Mouse (Mus musculus): Measurements from ENCODE around the gene Ccl25.
A peak's percentile ranks its signal among the peaks of the same experiment; 100 is the strongest.
"Not testable (repeated sequence)": the region's sequence is repeated elsewhere in the genome, so short reads cannot be mapped to it uniquely, and the experiment has no call there.

The Ccl25 gene

DNA sequence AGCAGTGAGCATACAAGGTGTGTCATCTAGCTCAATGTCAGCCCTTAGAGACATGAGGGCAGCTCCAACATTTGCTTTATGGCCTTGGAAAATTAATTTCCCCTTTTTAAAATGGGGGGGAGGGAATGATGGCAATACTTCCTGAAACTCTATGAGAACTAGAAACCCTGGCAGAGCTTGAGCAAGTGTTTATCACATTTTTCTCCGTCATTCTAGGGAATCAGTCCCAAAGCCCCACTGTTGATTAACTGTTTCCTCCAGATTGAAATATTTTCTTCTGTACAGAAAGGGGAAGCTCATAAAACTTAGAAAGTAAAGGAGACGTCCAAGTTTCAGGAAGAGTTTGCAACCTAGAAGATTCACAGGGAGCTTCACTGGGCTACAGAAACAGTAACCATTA lies 10.7 kb downstream of the Ccl25 start:
- no peak for DNase-seq (ENCODE audit: low read depth, low spot score)

DNA sequence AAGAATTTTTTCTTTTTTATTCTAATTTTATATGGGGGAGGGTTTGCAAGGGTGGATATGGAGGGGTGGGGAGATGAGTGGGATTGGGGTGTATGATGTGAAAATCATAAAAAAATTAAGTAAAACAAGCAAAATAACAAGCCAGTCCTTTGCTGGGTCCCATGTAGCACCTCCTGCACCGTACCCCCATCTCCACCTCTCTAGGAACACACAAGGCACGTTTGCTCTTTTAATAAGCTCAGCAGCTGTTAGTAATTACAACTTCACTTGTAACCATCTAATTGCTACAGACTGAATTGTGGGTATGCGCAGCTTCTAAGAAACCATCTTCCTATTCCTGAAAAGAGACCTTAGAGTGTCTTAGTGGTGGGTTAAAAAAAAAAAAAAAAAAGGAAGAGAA lies 15.2 kb downstream of the Ccl25 start:
- no peak for DNase-seq (ENCODE audit: low read depth, low spot score)

DNA sequence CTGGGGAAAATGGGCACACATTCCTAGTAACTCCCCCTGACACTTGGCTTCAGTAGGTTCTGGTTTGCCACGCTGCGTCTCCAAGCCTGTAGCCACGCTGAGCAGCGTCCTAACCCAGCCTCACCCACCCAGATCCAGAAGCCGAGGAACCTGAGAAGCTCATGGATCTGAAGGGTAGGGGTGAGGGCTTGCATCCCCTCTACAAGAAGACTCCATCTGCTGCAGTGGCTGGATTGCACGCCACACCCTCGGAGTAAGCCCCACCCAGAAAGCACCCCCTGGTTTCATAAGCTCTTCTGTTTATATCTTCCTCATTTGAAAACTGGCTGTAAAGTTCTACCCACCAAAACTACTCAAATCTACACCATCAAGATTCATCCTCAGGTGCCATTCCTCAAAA lies 22.7 kb downstream of the Ccl25 start:
- no peak for DNase-seq (ENCODE audit: low read depth, low spot score)

DNA sequence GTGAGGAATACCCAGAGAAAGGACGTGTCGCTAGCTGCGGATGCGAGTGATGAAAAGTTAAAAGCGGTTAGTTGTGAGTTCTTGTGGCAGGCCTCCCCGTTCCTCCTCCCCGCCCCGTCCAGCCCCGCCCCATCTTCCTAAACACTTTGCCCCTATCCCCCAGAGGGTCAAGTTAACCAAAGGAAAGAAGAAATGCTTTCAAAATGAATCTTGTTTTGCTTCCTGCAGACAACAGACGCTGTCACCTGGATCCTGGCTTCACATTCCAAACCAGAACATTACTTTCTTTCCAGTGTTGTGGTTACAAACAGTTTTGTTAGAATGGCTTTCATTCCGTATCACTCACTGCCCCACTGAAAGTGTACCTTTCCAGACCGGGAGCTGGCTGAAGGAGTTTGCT lies 23.3 kb downstream of the Ccl25 start:
- DNase-seq (ENCODE audit: low read depth, low spot score): no peak

DNA sequence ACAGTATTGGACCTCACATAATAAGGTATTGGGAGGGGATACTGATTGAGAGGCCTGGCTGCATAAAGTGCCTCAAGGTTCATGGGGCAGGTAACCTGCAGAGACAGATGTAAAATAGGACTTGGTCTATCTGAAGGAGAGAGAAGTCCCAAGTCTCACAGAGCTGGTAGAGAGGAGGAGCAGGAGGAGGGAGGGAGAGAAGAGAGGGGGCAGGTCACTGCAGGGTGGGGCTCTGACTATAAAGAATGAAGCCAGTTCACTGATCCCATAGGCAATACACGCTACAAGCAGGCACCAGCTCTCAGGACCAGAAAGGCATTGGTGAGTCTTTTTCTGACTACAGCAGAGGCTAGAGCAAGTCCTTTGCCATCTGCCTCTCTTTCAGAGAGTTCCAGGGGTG lies 24.3 kb downstream of the Ccl25 start:
- DNase-seq (ENCODE audit: low read depth, low spot score): no peak

DNA sequence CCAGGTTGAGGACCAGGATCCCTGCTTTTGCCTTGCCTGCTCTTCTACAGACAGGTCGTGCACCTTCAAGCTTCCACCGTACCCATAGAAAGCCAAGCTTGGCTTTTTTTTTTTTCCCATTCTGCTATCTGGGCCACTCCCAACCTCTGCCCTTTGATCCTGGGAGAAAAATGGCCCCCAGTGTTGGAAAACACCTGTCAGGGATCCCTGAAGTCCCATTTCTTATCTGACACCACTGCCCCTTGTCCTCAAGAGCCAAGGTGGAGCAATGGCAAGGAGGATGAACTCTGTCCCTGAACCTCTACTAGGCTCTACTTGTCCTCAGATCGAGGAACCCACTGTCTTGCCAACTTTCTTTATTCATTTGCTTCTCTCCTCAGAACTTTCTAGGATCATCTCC lies 25.6 kb downstream of the Ccl25 start:
- DNase-seq (ENCODE audit: low read depth, low spot score): no peak

DNA sequence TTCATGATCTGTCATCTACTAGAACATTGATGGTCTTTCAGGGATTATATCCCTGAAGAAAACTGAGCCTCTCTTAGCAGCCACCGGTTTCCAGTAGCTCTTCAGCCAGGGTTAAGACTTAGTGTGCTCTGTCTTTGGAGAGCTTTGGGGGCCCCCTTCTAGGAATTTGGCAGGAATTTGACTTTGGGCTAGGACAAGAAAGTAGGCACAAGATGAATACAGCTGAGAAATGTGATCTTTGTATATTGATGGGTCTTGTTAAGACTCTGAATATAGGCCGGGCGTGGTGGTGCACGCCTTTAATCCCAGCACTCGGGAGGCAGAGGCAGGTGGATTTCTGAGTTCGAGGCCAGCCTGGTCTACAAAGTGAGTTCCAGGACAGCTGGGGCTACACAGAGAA lies 27.6 kb downstream of the Ccl25 start:
- DNase-seq (ENCODE audit: low read depth, low spot score): not testable (repeated sequence)

DNA sequence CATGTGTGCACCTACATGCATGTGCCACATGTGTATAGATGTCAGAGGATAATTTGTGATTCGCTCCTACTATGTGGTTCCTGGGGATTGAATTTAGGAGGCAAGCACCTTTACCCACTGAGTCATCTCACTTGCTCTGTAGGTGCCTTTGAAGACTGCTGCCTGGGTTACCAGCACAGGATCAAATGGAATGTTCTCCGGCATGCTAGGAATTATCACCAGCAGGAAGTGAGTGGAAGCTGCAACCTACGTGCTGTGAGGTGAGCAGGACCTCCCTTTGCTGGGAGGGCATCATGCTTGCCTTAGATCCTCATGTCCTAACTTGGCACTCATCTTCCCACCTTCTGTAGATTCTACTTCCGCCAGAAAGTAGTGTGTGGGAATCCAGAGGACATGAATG lies 28.7 kb downstream of the Ccl25 start:
- no peak for DNase-seq (ENCODE audit: low read depth, low spot score)

DNA sequence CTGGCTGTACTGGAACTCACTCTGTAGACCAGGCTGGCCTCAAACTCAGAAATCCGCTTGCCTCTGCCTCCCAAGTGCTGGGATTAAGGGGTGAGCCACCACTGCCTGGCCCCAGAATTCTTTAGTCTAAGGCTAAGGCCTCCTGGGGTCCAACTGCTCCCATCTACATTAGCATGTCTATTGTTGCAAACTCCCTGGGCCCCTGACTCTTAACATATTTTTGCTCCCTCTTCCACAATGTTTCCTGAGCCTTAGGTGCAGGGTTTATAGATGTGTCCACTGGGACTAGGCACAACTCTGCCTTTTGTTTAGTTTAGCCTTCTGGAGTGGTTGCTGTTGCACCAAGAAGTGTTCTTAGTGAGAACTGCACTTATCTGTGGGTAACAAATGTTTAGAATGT lies 29.5 kb downstream of the Ccl25 start:
- no peak for DNase-seq (ENCODE audit: low read depth, low spot score)

DNA sequence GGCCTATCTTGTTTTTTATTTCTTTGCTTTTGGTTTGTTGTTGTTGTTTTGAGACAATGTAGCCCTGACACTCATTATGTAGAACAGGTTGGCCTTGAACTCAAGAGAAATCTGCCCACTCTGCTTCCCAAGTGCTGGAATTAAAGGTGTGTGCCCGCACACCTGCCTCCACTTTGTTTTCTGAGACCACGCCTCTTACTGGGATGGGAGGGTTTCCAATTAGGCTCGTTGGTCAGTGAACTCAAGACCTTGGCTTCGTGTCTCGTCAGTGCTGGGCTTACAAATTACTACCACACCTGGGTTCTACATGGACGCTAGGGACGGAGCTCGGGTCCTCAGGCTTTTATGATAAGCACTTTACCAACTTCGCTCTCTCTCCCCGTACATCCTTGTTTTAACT lies 30.4 kb downstream of the Ccl25 start:
- DNase-seq (ENCODE audit: low read depth, low spot score): no peak

DNA sequence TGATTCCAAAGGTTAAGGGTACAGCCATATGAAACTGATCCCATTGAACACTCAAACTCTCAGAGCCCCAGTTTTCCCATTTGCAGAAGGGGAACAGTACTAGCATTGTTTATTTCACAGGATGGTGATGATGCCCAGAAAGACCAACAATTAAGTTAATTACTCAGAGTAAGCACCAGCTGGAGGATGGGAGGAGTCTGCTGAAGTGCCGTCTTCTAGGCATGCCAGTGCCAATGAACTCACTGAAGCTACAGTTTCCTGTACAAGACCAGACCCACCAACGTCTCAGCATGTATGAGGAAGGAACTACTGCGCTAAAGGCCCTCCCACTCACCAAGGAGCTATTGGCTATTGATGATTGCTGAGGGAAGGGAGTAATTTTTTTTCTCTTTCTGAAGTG lies 34.4 kb downstream of the Ccl25 start:
- DNase-seq (ENCODE audit: low read depth, low spot score): no peak

DNA sequence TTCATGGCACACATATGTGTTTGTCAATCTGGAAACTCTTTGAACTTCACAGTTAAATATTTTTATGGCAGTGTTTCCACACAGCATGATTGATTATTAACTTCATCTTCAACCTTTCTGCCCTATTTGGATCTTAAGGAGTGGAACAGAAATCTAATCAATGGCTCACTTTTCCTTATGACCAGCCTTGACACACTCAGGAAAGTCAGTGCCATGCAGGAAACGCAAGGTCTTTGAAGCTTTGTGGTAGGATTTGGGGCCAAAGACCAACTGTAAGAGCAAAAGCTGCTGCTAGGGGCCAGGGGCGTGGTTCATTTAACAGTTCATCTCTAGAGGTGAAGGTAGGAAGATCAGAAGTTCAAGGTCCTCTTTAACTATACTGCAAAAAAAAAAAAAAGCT lies 35.9 kb downstream of the Ccl25 start:
- DNase-seq (ENCODE audit: low read depth, low spot score): no peak

DNA sequence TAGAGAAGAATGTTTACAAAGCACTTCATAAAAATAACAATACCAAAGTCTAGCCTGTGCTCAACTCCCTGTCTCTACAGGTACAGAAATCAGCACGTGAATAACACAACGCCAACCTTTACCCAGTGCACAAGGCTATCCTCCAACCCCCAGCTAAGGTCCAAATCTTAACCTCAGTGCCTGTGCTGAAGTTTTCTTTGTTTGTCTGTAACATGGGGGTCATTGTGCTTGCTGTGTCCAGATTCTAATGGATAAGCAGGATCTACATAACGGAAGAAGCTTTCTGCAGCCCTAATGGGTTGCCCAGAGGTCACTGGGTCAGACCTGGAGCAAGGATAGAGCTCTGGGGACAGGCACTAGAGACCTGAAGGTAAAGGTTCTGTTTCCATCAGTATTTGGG lies 41.2 kb downstream of the Ccl25 start:
- DNase-seq (ENCODE audit: low read depth, low spot score): no peak

DNA sequence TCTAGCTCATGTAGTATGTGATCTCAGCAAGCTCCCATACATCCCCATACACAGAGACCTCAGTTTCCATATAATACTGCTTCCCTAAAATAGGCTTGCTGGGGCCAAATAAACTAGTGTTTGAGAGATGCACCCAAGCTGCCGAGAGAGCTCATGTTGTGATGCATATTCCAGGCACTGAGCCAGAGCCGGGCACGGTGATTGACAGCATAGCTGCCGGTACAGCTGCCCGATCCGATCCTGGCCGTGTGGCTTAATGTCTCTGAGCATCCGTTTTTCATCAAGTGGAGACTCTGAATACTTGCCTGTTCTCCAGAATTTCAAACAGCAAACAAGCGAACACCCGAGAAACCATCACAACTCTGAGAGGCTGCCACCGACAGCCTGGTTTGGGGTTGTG lies 42.8 kb downstream of the Ccl25 start:
- no peak for DNase-seq (ENCODE audit: low read depth, low spot score)

DNA sequence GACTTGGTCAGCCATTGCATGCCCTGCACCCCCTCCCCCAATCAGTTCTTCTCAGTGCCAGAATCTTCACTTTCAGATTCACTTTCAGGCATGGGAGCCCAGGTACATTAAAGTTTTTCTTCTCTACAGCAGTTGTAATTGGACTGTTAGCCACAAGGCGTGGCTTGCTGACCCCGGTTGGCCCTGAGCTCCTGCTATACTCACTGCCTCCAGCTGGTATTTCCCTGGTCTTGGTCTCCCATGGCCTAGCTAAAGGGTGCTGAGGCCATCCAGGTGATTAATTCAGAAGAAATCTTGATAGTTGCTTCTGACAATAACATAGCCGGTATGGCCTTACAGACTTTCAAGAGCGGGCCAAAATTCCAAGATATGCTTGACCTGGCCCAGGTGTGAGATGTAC lies 43.5 kb downstream of the Ccl25 start:
- DNase-seq (ENCODE audit: low read depth, low spot score): no peak

DNA sequence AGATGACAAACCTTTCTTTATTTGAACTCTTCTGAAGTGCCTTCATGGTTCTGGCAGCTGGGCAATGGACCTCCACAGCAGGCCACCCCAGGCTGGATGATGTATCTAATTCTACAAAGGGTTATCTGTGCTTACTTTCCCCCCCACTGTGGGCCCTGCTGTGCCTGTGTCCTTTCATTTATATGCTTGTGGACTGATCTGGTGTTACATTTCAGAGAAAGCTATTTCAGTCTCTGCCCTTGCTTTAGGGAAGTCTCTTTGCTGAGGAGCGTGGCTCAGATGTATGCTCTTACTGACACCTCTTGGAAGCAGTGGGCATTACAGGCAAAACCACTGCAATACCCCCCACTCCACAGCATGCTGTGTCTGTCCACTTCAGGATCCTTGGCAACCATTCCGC lies 45.1 kb downstream of the Ccl25 start:
- peak; percentile 62 for DNase-seq (ENCODE audit: low read depth, low spot score)

DNA sequence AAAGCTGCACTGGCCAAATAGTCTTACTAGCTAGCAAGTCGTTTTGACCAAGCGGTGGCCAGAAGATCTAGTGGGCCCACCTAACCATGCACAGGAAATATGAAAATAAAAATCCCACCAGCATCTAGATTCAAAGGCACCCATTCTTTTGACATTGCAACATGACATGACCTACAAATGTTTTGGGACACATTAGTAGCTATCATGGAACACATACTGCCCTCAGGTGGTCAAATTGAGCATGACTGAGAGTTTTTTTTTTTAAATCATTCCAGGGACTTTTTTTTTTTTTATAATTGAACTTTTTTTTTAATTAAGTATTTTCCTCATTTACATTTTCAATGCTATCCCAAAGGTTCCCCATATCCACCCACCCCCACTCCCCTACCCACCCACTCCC lies 47.6 kb downstream of the Ccl25 start:
- no peak for DNase-seq (ENCODE audit: low read depth, low spot score)

DNA sequence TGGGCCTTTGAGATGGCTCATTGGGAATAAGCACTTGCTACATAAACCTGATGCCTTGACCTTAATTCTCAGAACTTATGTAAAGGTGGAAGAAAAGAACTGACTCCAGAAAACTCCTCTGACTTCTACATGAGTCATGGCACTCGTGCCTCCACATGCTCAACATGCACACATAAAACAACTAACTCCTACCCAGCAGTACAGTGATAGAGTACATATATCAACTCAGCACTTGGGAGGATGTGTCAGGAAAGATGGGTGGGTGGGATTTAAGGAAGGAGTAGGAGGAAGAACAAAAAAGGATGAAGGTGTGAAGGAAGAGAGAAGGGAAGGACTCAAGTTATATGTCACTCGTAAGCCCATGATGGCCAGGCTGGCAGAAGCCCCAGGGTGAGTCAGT lies 76.4 kb downstream of the Ccl25 start:
- DNase-seq (ENCODE audit: low read depth, low spot score): no peak

DNA sequence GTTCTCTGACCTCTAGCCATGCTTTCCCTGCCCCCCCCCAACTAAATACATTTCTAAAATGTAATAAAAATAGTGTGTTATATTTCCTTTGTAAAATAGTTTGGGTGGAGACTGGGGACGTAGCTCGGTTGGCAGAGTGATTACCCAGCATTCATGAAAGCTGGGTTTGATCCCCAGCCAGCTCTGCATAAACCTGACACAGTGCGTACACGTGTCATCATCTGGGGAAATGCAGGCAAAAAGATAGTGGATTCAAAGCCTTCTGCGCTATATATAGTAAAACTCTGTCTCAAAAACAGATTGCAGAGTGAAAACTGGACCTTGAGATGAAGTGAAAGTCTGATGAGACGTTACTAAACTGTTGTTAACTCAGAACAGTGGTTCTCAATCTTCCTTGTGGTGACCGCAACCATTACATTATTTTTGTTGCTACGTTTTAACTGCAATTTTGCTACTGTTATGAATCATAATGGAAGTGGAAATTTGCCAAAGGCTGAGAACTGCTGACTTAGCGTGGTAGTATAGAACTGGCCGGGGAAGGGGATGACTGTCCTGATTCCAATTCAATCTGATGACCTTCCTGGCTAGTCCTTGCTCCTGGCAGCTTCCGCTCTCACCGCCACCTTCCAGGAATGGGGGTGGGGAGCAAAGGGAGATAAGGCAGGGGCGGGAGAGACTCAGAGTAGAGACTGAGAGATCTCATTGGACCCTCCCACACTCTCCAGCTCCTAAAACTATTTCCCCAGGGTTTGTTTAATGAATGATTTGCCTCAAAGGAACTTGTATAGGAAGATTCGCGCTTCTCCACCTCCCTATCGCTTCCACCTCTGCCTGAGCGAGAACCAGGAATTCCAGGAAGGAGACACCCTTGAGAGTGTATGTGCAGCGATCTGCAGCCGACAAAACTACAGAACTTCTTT lies 79.2 kb downstream of the Ccl25 start:
- DNase-seq (ENCODE audit: low read depth, low spot score): peak; percentile 12

DNA sequence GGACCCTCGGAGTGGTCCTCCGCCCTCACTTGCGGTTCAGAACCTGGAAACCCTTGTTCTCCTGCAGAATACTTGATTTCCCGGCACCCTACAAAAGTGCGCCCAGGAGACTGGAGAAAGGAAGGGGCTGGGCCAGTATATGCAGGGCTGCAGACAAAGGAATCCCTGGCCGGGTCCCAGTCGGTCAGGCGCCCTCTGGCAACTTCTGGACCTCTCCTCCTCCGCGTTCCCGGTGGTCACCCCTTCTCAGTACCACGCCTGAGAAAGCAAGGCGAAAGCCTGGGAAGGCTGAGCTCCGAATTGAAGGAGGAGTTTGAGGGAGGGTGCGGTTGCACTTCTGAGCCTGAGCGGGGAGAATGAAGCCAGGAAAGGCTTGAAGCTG lies 79.9 kb downstream of the Ccl25 start:
- DNase-seq (ENCODE audit: low read depth, low spot score): peak; percentile 26

DNA sequence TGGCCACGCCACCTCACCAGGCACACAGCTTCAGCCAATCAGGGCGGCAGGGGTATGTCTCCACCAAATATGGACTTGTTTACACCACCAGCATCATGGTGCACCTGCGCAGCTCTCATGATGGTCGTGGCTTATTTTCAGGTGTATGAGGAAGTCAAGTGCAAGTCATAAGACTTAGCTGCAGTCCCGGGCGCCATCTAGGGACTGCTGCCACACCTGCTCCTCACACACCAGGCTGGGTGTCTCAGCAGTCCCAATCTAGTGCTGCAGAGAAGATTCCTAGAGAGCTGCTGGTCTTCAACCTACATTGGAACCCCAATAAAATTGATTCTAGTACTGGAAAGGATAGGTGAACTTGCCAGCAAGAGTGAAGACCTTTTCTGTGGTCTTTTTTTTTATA lies 83.4 kb downstream of the Ccl25 start:
- DNase-seq (ENCODE audit: low read depth, low spot score): not testable (repeated sequence)
